Mouse (Mus musculus) myocyte (in vitro differentiated cells): ENCODE results near the gene Col6a6. TPM values are rescaled to one million over a fixed set of nuclear protein-coding genes. Genes with fewer than 3 reads are reported as not detected.

Source experiments
- H3K27me3 ChIP-seq: one replicate; pipeline ENCODE4 v1.6.1; 2011; ENCODE audit not compliant: control insufficient read depth, insufficient read depth, insufficient read length
- H3K36me3 ChIP-seq: one replicate; pipeline ENCODE4 v1.6.1; 2011; ENCODE audit not compliant: control insufficient read depth, insufficient read depth
- H3K4me2 ChIP-seq: one replicate; pipeline ENCODE4 v1.6.1; 2011; ENCODE audit warnings: low read depth, control low read depth
- H3K4me3 ChIP-seq: one replicate; pipeline ENCODE4 v1.5.1; 2011; ENCODE audit warnings: mild to moderate bottlenecking, control low read depth, moderate library complexity
- H3K79me2 ChIP-seq: one replicate; pipeline ENCODE4 v1.6.1; 2011; ENCODE audit not compliant: control insufficient read depth, insufficient read depth
- H3ac ChIP-seq: one replicate; pipeline ENCODE4 v1.6.1; 2011; ENCODE audit not compliant: control insufficient read depth, insufficient read length
- CEBPB ChIP-seq: IDR thresholded peaks from 2 replicates; pipeline ENCODE4 v1.6.1; 2011; ENCODE audit warnings: mild to moderate bottlenecking, moderate library complexity; ENCODE audit not compliant: poor library complexity, insufficient read depth, severe bottlenecking
- E2F4 ChIP-seq: IDR thresholded peaks from one replicate; pipeline ENCODE4 v1.6.1; 2011; ENCODE audit warnings: mild to moderate bottlenecking, control low read depth, moderate library complexity; ENCODE audit not compliant: insufficient read depth
- MAX ChIP-seq: IDR thresholded peaks from one replicate; pipeline ENCODE4 v1.6.1; 2011; ENCODE audit warnings: low read depth, mild to moderate bottlenecking, control low read depth
- MYOD1 ChIP-seq, 3 experiments: IDR thresholded peaks; one replicate each; pipeline ENCODE4 v1.6.1; 2011; ENCODE audit warnings: control low read depth in 2 of 3, low read depth in 2 of 3, mild to moderate bottlenecking in 2 of 3, moderate library complexity in 1 of 3; ENCODE audit not compliant: insufficient read length in 2 of 3, control insufficient read depth in 1 of 3
- MYOG ChIP-seq, 3 experiments: IDR thresholded peaks; one replicate each; pipeline ENCODE4 v1.6.1; 2011; ENCODE audit warnings: control low read depth in 2 of 3, low read depth in 2 of 3, mild to moderate bottlenecking in 2 of 3; ENCODE audit not compliant: insufficient read length in 2 of 3, control insufficient read depth in 1 of 3, insufficient read depth in 1 of 3
- POLR2A ChIP-seq: IDR thresholded peaks from one replicate; pipeline ENCODE4 v1.6.1; 2011; ENCODE audit warnings: low read depth, mild to moderate bottlenecking, control low read depth, moderate library complexity; ENCODE audit not compliant: insufficient read length
- POLR2AphosphoS2 ChIP-seq: IDR thresholded peaks from one replicate; pipeline ENCODE4 v1.6.1; 2011; ENCODE audit warnings: low read depth, control low read depth; ENCODE audit not compliant: insufficient read length
- REST ChIP-seq: IDR thresholded peaks from one replicate; pipeline ENCODE4 v1.6.1; 2011; ENCODE audit warnings: mild to moderate bottlenecking, control low read depth, moderate library complexity; ENCODE audit not compliant: insufficient read depth, insufficient read length
- SRF ChIP-seq: IDR thresholded peaks from one replicate; pipeline ENCODE4 v1.6.1; 2011; ENCODE audit warnings: low read depth; ENCODE audit not compliant: control insufficient read depth, insufficient read length
- TCF12 ChIP-seq: IDR thresholded peaks from one replicate; pipeline ENCODE4 v1.6.1; 2011; ENCODE audit warnings: mild to moderate bottlenecking, control low read depth; ENCODE audit not compliant: poor library complexity, insufficient read depth, severe bottlenecking
- TCF3 ChIP-seq: IDR thresholded peaks from one replicate; pipeline ENCODE4 v1.6.1; 2011; ENCODE audit warnings: low read depth, control low read depth; ENCODE audit not compliant: insufficient read length
- USF1 ChIP-seq: IDR thresholded peaks from one replicate; pipeline ENCODE4 v1.6.1; 2011; ENCODE audit warnings: low read depth, mild to moderate bottlenecking, control low read depth, moderate library complexity
- polyA plus RNA-seq: library from polyadenylated mRNA; unstranded; fragments of >200 nt; fragmentation: generic; extraction: Trizol; gene quantifications from one replicate; pipeline ENCODE4 v1.2.1, GENCODE M21; 2012; ENCODE audit warnings: missing spikeins

Col6a6 gene
- polyA plus RNA-seq, 1 experiment, result 0.01 TPM

GRCm38 (mm10) chr9:105778741-105779140, 49.2 kb downstream of the Col6a6 start:
- Histone ChIP-seq H3K36me3 (no peaks in the 10 kb centered on the region), H3K79me2 (no peaks in the 10 kb centered on the region), H3K27me3 (peaks cover 6% of the 10 kb centered on the region), H3K4me3 (no peak overlapping the region), H3K4me2 (no peak overlapping the region), H3ac (no peak overlapping the region)
- TF ChIP-seq MAX (no peak), CEBPB (no peak), SRF (no peak), MYOG (IDR thresholded peaks at IDR 0.05; ENCODE audit: control insufficient read depth in 1 of 3, insufficient read depth in 1 of 3, insufficient read length in 2 of 3, low read depth in 2 of 3) (no peak), TCF12 (no peak), E2F4 (no peak), POLR2A (no peak), USF1 (no peak), MYOD1 (IDR thresholded peaks at IDR 0.05; ENCODE audit: control insufficient read depth in 1 of 3, insufficient read length in 2 of 3, low read depth in 2 of 3) (no peak), TCF3 (no peak), REST (no peak), POLR2AphosphoS2 (no peak)

- Histone ChIP-seq H3K36me3 (no peaks in the 10 kb centered on the region), H3ac (no peak overlapping the region), H3K79me2 (no peaks in the 10 kb centered on the region), H3K4me3 (no peak overlapping the region), H3K4me2 (no peak overlapping the region), H3K27me3 (peaks cover 6% of the 10 kb centered on the region)
- TF ChIP-seq POLR2A (no peak), TCF12 (no peak), MAX (no peak), MYOD1 (IDR thresholded peaks at IDR 0.05; ENCODE audit: control insufficient read depth in 1 of 3, insufficient read length in 2 of 3, low read depth in 2 of 3) (no peak), MYOG (IDR thresholded peaks at IDR 0.05; ENCODE audit: control insufficient read depth in 1 of 3, insufficient read depth in 1 of 3, insufficient read length in 2 of 3, low read depth in 2 of 3) (no peak), CEBPB (no peak), E2F4 (no peak)
Observed at GRCm38 (mm10) chr9:105774878-105775277, 53.1 kb downstream of the Col6a6 start.

DNA sequence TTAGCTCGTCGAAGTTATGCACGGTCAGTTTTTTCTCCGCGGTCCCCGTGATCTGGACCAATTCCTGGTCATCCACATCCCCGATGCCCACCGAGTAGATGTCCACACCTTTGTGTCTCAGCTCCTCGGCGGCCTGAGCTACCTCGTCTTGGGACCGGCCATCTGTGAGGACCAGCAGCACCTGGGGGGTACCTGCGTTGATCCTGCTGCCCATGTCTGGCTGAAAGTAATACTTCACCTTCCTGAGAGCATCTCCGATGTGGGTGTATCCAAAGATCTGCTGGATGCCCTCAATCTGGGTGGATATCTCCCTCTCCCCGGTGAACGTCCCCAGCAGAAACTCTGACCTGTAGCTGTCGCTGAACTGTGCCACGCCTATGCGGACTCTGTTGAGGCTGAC, 53.6 kb downstream of the Col6a6 start:
- Histone ChIP-seq H3ac (no peak overlapping the region), H3K27me3 (peaks cover 6% of the 10 kb centered on the region), H3K4me3 (no peak overlapping the region), H3K36me3 (no peaks in the 10 kb centered on the region), H3K79me2 (no peaks in the 10 kb centered on the region), H3K4me2 (no peak overlapping the region)
- no peak for TF ChIP-seq TCF12
- TF ChIP-seq MAX, result no peak
- no peak for TF ChIP-seq SRF

DNA sequence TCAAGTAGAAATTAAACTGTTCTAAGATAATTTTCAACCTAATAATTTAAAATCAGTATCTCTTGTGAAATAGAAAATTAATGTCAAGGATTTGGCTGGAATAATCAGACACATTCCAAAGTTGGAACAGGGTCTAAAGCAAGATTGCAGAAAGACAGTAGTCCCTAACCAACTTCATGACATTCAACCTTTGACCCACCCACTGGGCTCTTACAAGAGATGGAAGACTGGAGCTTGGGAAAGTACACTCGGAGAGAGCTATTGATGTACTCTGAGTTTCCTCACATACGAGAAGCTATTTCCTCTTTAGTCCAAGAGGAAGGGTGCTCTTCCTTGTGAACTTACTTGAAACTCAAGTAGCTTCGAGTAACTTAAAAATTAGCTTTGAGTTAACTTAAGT, 56.6 kb downstream of the Col6a6 start:
- Histone ChIP-seq H3K27me3 (no peaks in the 10 kb centered on the region), H3K4me3 (no peak overlapping the region), H3K79me2 (no peaks in the 10 kb centered on the region), H3K36me3 (no peaks in the 10 kb centered on the region), H3K4me2 (no peak overlapping the region), H3ac (no peak overlapping the region)
- TF ChIP-seq MAX, result no peak
- TF ChIP-seq POLR2AphosphoS2, result no peak
- no peak for TF ChIP-seq USF1
- TF ChIP-seq MYOD1 (IDR thresholded peaks at IDR 0.05; ENCODE audit: control insufficient read depth in 1 of 3, insufficient read length in 2 of 3, low read depth in 2 of 3), result no peak
- no peak for TF ChIP-seq MYOG (IDR thresholded peaks at IDR 0.05; ENCODE audit: control insufficient read depth in 1 of 3, insufficient read depth in 1 of 3, insufficient read length in 2 of 3, low read depth in 2 of 3)
- TF ChIP-seq TCF3, result no peak
- TF ChIP-seq REST, result no peak
- TF ChIP-seq CEBPB, result no peak
- TF ChIP-seq SRF, result no peak
- no peak for TF ChIP-seq E2F4
- TF ChIP-seq TCF12, result no peak
- TF ChIP-seq POLR2A, result no peak

DNA sequence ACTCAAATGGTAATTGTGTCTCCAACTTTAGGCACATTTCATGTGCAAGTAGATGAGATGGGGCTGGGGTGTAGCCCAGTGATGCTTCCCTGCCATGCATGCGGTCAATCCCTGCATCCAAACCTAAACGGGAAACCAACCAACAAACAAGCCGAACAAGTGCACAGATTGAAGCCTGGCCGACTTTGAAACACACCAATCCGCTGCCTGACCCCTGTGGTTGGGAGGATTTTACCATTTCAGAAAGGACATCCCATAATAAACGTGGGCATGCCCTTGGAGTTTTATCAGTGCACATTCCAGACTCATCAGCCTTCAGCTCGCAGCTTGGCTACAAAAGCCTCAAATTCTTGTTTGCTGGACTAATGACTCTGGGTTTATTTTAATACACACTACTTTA, 57.3 kb downstream of the Col6a6 start:
- Histone ChIP-seq H3K4me3 (no peak overlapping the region), H3K36me3 (no peaks in the 10 kb centered on the region)

More for the DNA sequence above, 57.3 kb downstream of the Col6a6 start:
- H3K4me2 ChIP-seq, result no peak overlapping the region
- TF ChIP-seq TCF3, result no peak
- no peak for TF ChIP-seq USF1
- no peak for TF ChIP-seq MAX
- no peak for TF ChIP-seq TCF12
- no peak for TF ChIP-seq MYOD1 (IDR thresholded peaks at IDR 0.05; ENCODE audit: control insufficient read depth in 1 of 3, insufficient read length in 2 of 3, low read depth in 2 of 3)
- H3K27me3 ChIP-seq, result no peaks in the 10 kb centered on the region
- no peak overlapping the region for H3ac ChIP-seq
- H3K79me2 ChIP-seq, result no peaks in the 10 kb centered on the region
